Mouse (Mus musculus): ENCODE measurements at regions not wholly inside any gene's neighbourhood (a gene's known extent, or its start where the extent isn't known, plus 50 kb on each side); places are given as distances from the start of the nearest gene placed in this dataset.

- DNase-seq (ENCODE audit: low spot score), result no peak
Observed at GRCm38 (mm10) chr9:116511450-116511849, 336.3 kb upstream of the Tgfbr2 start.

- no peak for DNase-seq (ENCODE audit: low spot score)
Observed at GRCm38 (mm10) chr9:116507756-116508155, 332.6 kb upstream of the Tgfbr2 start.

- DNase-seq (ENCODE audit: low spot score), result no peak
Observed at GRCm38 (mm10) chr9:116502831-116503230, 327.7 kb upstream of the Tgfbr2 start.

- DNase-seq (ENCODE audit: low spot score), result no peak
Observed at GRCm38 (mm10) chr9:116500951-116501350, 325.8 kb upstream of the Tgfbr2 start.

- DNase-seq (ENCODE audit: low spot score), result no peak
Observed at GRCm38 (mm10) chr9:116491227-116491626, 316.1 kb upstream of the Tgfbr2 start.

- no peak for DNase-seq (ENCODE audit: low spot score)
Observed at GRCm38 (mm10) chr9:116489787-116490186, 314.6 kb upstream of the Tgfbr2 start.

GRCm38 (mm10) chr9:116489273-116489672 lies 314.1 kb upstream of the Tgfbr2 start:
- DNase-seq (ENCODE audit: low spot score), result no peak

- no peak for DNase-seq (ENCODE audit: low spot score)
Observed at GRCm38 (mm10) chr9:116477309-116477708, 302.1 kb upstream of the Tgfbr2 start.

- no peak for DNase-seq (ENCODE audit: low spot score)
Observed at GRCm38 (mm10) chr9:116475206-116475955, 300.2 kb upstream of the Tgfbr2 start.

GRCm38 (mm10) chr9:116472855-116473254 lies 297.7 kb upstream of the Tgfbr2 start:
- no peak for DNase-seq (ENCODE audit: low spot score)

GRCm38 (mm10) chr9:116468569-116469250 lies 293.6 kb upstream of the Tgfbr2 start:
- no peak for DNase-seq (ENCODE audit: low spot score)

GRCm38 (mm10) chr9:116466336-116466735 lies 291.2 kb upstream of the Tgfbr2 start:
- no peak for DNase-seq (ENCODE audit: low spot score)

- DNase-seq (ENCODE audit: low spot score), result no peak
Observed at GRCm38 (mm10) chr9:116464626-116465025, 289.5 kb upstream of the Tgfbr2 start.

GRCm38 (mm10) chr9:116462232-116462631 lies 287.1 kb upstream of the Tgfbr2 start:
- no peak for DNase-seq (ENCODE audit: low spot score)

GRCm38 (mm10) chr9:116460022-116460421 lies 284.9 kb upstream of the Tgfbr2 start:
- DNase-seq (ENCODE audit: low spot score), result no peak

GRCm38 (mm10) chr9:116452050-116452449 lies 276.9 kb upstream of the Tgfbr2 start:
- no peak for DNase-seq (ENCODE audit: low spot score)

GRCm38 (mm10) chr9:116450829-116451228 lies 275.7 kb upstream of the Tgfbr2 start:
- no peak for DNase-seq (ENCODE audit: low spot score)

GRCm38 (mm10) chr9:116447734-116448133 lies 272.6 kb upstream of the Tgfbr2 start:
- peak; percentile 4 for DNase-seq (ENCODE audit: low spot score)

- DNase-seq (ENCODE audit: low spot score), result no peak
Observed at GRCm38 (mm10) chr9:116438580-116438979, 263.4 kb upstream of the Tgfbr2 start.

- DNase-seq (ENCODE audit: low spot score), result no peak
Observed at GRCm38 (mm10) chr9:116434414-116434813, 259.3 kb upstream of the Tgfbr2 start.

GRCm38 (mm10) chr9:116429061-116429460 lies 253.9 kb upstream of the Tgfbr2 start:
- no peak for DNase-seq (ENCODE audit: low spot score)

GRCm38 (mm10) chr9:116428475-116428874 lies 253.3 kb upstream of the Tgfbr2 start:
- no peak for DNase-seq (ENCODE audit: low spot score)

- no peak for DNase-seq (ENCODE audit: low spot score)
Observed at GRCm38 (mm10) chr9:116427278-116427677, 252.1 kb upstream of the Tgfbr2 start.
